Mouse (Mus musculus): ENCODE data around the gene Npepl1.
A peak's percentile ranks its signal among the peaks of the same experiment; 100 is the strongest.

Npepl1 gene

GRCm38 (mm10) chr2:174110783-174111549 is 817 bp downstream of the Npepl1 start:
- peak; percentile 61 for DNase-seq (ENCODE audit: low read depth, low spot score)

- no peak for DNase-seq (ENCODE audit: low read depth, low spot score)
Observed at GRCm38 (mm10) chr2:174112931-174113330, 2.8 kb downstream of the Npepl1 start.

- no peak for DNase-seq (ENCODE audit: low read depth, low spot score)
Observed at GRCm38 (mm10) chr2:174114148-174114864, 4.2 kb downstream of the Npepl1 start.

- no peak for DNase-seq (ENCODE audit: low read depth, low spot score)
Observed at GRCm38 (mm10) chr2:174116929-174117328, 6.8 kb downstream of the Npepl1 start.

GRCm38 (mm10) chr2:174118141-174118540 is 8.0 kb downstream of the Npepl1 start:
- no peak for DNase-seq (ENCODE audit: low read depth, low spot score)

GRCm38 (mm10) chr2:174119259-174119658 is 9.1 kb downstream of the Npepl1 start:
- DNase-seq (ENCODE audit: low read depth, low spot score) = no peak

GRCm38 (mm10) chr2:174120631-174121030 is 10.5 kb downstream of the Npepl1 start:
- no peak for DNase-seq (ENCODE audit: low read depth, low spot score)

GRCm38 (mm10) chr2:174121411-174121947 is 11.3 kb downstream of the Npepl1 start:
- no peak for DNase-seq (ENCODE audit: low read depth, low spot score)

- DNase-seq (ENCODE audit: low read depth, low spot score) = no peak
Observed at GRCm38 (mm10) chr2:174122331-174122730, 12.2 kb downstream of the Npepl1 start.

- no peak for DNase-seq (ENCODE audit: low read depth, low spot score)
Observed at GRCm38 (mm10) chr2:174123731-174124130, 13.6 kb downstream of the Npepl1 start.

- peak; percentile 45 for DNase-seq (ENCODE audit: low read depth, low spot score)
Observed at GRCm38 (mm10) chr2:174126522-174127375, 16.6 kb downstream of the Npepl1 start.

GRCm38 (mm10) chr2:174127376-174127713 is 17.2 kb downstream of the Npepl1 start:
- no peak for DNase-seq (ENCODE audit: low read depth, low spot score)

GRCm38 (mm10) chr2:174128926-174129325 is 18.8 kb downstream of the Npepl1 start:
- DNase-seq (ENCODE audit: low read depth, low spot score) = no peak

- no peak for DNase-seq (ENCODE audit: low read depth, low spot score)
Observed at GRCm38 (mm10) chr2:174130468-174131097, 20.4 kb downstream of the Npepl1 start.

GRCm38 (mm10) chr2:174132413-174132969 is 22.3 kb downstream of the Npepl1 start:
- DNase-seq (ENCODE audit: low read depth, low spot score) = no peak

- DNase-seq (ENCODE audit: low read depth, low spot score) = no peak
Observed at GRCm38 (mm10) chr2:174159035-174159434, 48.9 kb downstream of the Npepl1 start.

GRCm38 (mm10) chr2:174160461-174160860 is 50.3 kb downstream of the Npepl1 start:
- no peak for DNase-seq (ENCODE audit: low read depth, low spot score)
